Mouse (Mus musculus): ENCODE measurements around the gene LTO1. TPM values are rescaled to one million over a fixed set of nuclear protein-coding genes. Genes with fewer than 3 reads are reported as not detected.
A peak's percentile ranks its signal among the peaks of the same experiment; 100 is the strongest.

The LTO1 gene
- polyA plus RNA-seq, 1 experiment from 2014 or later: 22.6 TPM

- Histone ChIP-seq H3K9ac (ENCODE audit: low read length) (peak overlapping the region; percentile 95), H3K9me3 (ENCODE audit: control insufficient read depth, low read length) (no peaks in the 10 kb centered on the region), H3K36me3 (ENCODE audit: control insufficient read depth, insufficient read depth, low read length) (peaks cover 12% of the 10 kb centered on the region), H3K4me1 (ENCODE audit: control insufficient read depth, insufficient read depth, low read length) (peaks cover 20% of the 10 kb centered on the region), H3K27ac (replicated peaks; ENCODE audit: low read depth, low read length) (peak overlapping the region; percentile 84), H3K4me2 (ENCODE audit: low read depth, severe bottlenecking) (peak overlapping the region; percentile 84), H3K4me3 (ENCODE audit: low read depth, low read length) (peak overlapping the region; percentile 70), H3K27me3 (ENCODE audit: control insufficient read depth, insufficient read depth, low read length) (no peaks in the 10 kb centered on the region)
- DNase-seq (ENCODE audit: low spot score) (peak; percentile 57), ATAC-seq (ENCODE audit: insufficient number of reproducible peaks, low FRiP score, low TSS enrichment, low read depth) (no peak)
- 1% methylated on average over 32 of the region's 32 CpGs for WGBS
These were observed 23.9 kb downstream of the LTO1 start for GRCm38 (mm10) chr7:144938661-144939343.

GRCm38 (mm10) chr7:144939344-144940002 is 24.6 kb downstream of the LTO1 start, which contains the start of gene Ccnd1:
TSS of gene Ccnd1 (minus strand) at chr7:144939925.
- Histone ChIP-seq H3K4me2 (ENCODE audit: low read depth, severe bottlenecking) (peak within 1 kb of the TSS; percentile 84), H3K36me3 (ENCODE audit: control insufficient read depth, insufficient read depth, low read length) (peaks cover 12% of the 10 kb centered on the region), H3K9me3 (ENCODE audit: control insufficient read depth, low read length) (no peaks in the 10 kb centered on the region), H3K4me3 (ENCODE audit: low read depth, low read length) (peak within 1 kb of the TSS; percentile 70), H3K27ac (replicated peaks; ENCODE audit: low read depth, low read length) (peak within 1 kb of the TSS; percentile 84), H3K27me3 (ENCODE audit: control insufficient read depth, insufficient read depth, low read length) (no peaks in the 10 kb centered on the region), H3K4me1 (ENCODE audit: control insufficient read depth, insufficient read depth, low read length) (peaks cover 20% of the 10 kb centered on the region), H3K9ac (ENCODE audit: low read length) (peak within 1 kb of the TSS; percentile 95)
- DNase-seq (ENCODE audit: low spot score): peak; percentile 86
- peak; percentile 68; the same call in 1 of the 2 replicates for ATAC-seq (ENCODE audit: insufficient number of reproducible peaks, low FRiP score, low TSS enrichment, low read depth)
- WGBS: under 1% methylated on average over 39 of the region's 45 CpGs

GRCm38 (mm10) chr7:144940003-144940571 is 25.2 kb downstream of the LTO1 start:
- Histone ChIP-seq H3K9me3 (ENCODE audit: control insufficient read depth, low read length) (no peaks in the 10 kb centered on the region), H3K27me3 (ENCODE audit: control insufficient read depth, insufficient read depth, low read length) (no peaks in the 10 kb centered on the region), H3K9ac (ENCODE audit: low read length) (peak overlapping the region; percentile 28; the same call in 1 of the 2 replicates), H3K4me2 (ENCODE audit: low read depth, severe bottlenecking) (peak overlapping the region; percentile 84), H3K27ac (replicated peaks; ENCODE audit: low read depth, low read length) (peak overlapping the region; percentile 84), H3K36me3 (ENCODE audit: control insufficient read depth, insufficient read depth, low read length) (peaks cover 10% of the 10 kb centered on the region), H3K4me3 (ENCODE audit: low read depth, low read length) (peak overlapping the region; percentile 70), H3K4me1 (ENCODE audit: control insufficient read depth, insufficient read depth, low read length) (peaks cover 20% of the 10 kb centered on the region)
- DNase-seq (ENCODE audit: low spot score): no peak
- under 1% methylated on average over 21 of the region's 22 CpGs for whole genome bisulfite sequencing
- ATAC-seq (ENCODE audit: insufficient number of reproducible peaks, low FRiP score, low TSS enrichment, low read depth): peak; percentile 55; the same call in 1 of the 2 replicates

GRCm38 (mm10) chr7:144940585-144940984 is 25.7 kb downstream of the LTO1 start:
- H3K27ac ChIP-seq (replicated peaks; ENCODE audit: low read depth, low read length): peak overlapping the region; percentile 84
- peak overlapping the region; percentile 84 for H3K4me2 ChIP-seq (ENCODE audit: low read depth, severe bottlenecking)
- ATAC-seq (ENCODE audit: insufficient number of reproducible peaks, low FRiP score, low TSS enrichment, low read depth) (no peak), DNase-seq (ENCODE audit: low spot score) (no peak)
- H3K4me3 ChIP-seq (ENCODE audit: low read depth, low read length): peak overlapping the region; percentile 70
- peak overlapping the region; percentile 28; the same call in 1 of the 2 replicates for H3K9ac ChIP-seq (ENCODE audit: low read length)
- under 1% methylated on average over 11 of the region's 11 CpGs for WGBS
- no peaks in the 10 kb centered on the region for H3K27me3 ChIP-seq (ENCODE audit: control insufficient read depth, insufficient read depth, low read length)
- H3K36me3 ChIP-seq (ENCODE audit: control insufficient read depth, insufficient read depth, low read length): peaks cover 7% of the 10 kb centered on the region
- no peaks in the 10 kb centered on the region for H3K9me3 ChIP-seq (ENCODE audit: control insufficient read depth, low read length)
- peaks cover 20% of the 10 kb centered on the region for H3K4me1 ChIP-seq (ENCODE audit: control insufficient read depth, insufficient read depth, low read length)

GRCm38 (mm10) chr7:144941242-144941831 is 26.4 kb downstream of the LTO1 start:
- Histone ChIP-seq H3K4me2 (ENCODE audit: low read depth, severe bottlenecking) (peak overlapping the region; percentile 84), H3K36me3 (ENCODE audit: control insufficient read depth, insufficient read depth, low read length) (peaks cover 5% of the 10 kb centered on the region), H3K9me3 (ENCODE audit: control insufficient read depth, low read length) (no peaks in the 10 kb centered on the region), H3K4me1 (ENCODE audit: control insufficient read depth, insufficient read depth, low read length) (peaks cover 20% of the 10 kb centered on the region), H3K27ac (replicated peaks; ENCODE audit: low read depth, low read length) (peak overlapping the region; percentile 97), H3K27me3 (ENCODE audit: control insufficient read depth, insufficient read depth, low read length) (no peaks in the 10 kb centered on the region), H3K4me3 (ENCODE audit: low read depth, low read length) (peak overlapping the region; percentile 70), H3K9ac (ENCODE audit: low read length) (peak overlapping the region; percentile 76)
- DNase-seq (ENCODE audit: low spot score) (peak; percentile 96), ATAC-seq (ENCODE audit: insufficient number of reproducible peaks, low FRiP score, low TSS enrichment, low read depth) (peak; percentile 81)
- under 1% methylated on average over 39 of the region's 39 CpGs for WGBS

- peak overlapping the region; percentile 97 for H3K27ac ChIP-seq (replicated peaks; ENCODE audit: low read depth, low read length)
- H3K9me3 ChIP-seq (ENCODE audit: control insufficient read depth, low read length): no peaks in the 10 kb centered on the region
- H3K36me3 ChIP-seq (ENCODE audit: control insufficient read depth, insufficient read depth, low read length): no peaks in the 10 kb centered on the region
- no peaks in the 10 kb centered on the region for H3K27me3 ChIP-seq (ENCODE audit: control insufficient read depth, insufficient read depth, low read length)
- peaks cover 18% of the 10 kb centered on the region for H3K4me1 ChIP-seq (ENCODE audit: control insufficient read depth, insufficient read depth, low read length)
- peak overlapping the region; percentile 84 for H3K4me2 ChIP-seq (ENCODE audit: low read depth, severe bottlenecking)
- ATAC-seq (ENCODE audit: insufficient number of reproducible peaks, low FRiP score, low TSS enrichment, low read depth) (no peak), DNase-seq (ENCODE audit: low spot score) (peak; percentile 70)
- H3K4me3 ChIP-seq (ENCODE audit: low read depth, low read length): peak overlapping the region; percentile 70
- peak overlapping the region; percentile 63 for H3K9ac ChIP-seq (ENCODE audit: low read length)
- WGBS: 1% methylated on average over 35 of the region's 35 CpGs
These were observed 27.3 kb downstream of the LTO1 start for GRCm38 (mm10) chr7:144942071-144942743.

GRCm38 (mm10) chr7:144942744-144943135 is 27.8 kb downstream of the LTO1 start:
- Histone ChIP-seq H3K27ac (replicated peaks; ENCODE audit: low read depth, low read length) (peak overlapping the region; percentile 97), H3K4me3 (ENCODE audit: low read depth, low read length) (peak overlapping the region; percentile 70), H3K27me3 (ENCODE audit: control insufficient read depth, insufficient read depth, low read length) (no peaks in the 10 kb centered on the region), H3K4me2 (ENCODE audit: low read depth, severe bottlenecking) (peak overlapping the region; percentile 84), H3K36me3 (ENCODE audit: control insufficient read depth, insufficient read depth, low read length) (no peaks in the 10 kb centered on the region), H3K9me3 (ENCODE audit: control insufficient read depth, low read length) (no peaks in the 10 kb centered on the region), H3K4me1 (ENCODE audit: control insufficient read depth, insufficient read depth, low read length) (peaks cover 16% of the 10 kb centered on the region), H3K9ac (ENCODE audit: low read length) (peak overlapping the region; percentile 63)
- DNase-seq (ENCODE audit: low spot score): no peak
- ATAC-seq (ENCODE audit: insufficient number of reproducible peaks, low FRiP score, low TSS enrichment, low read depth): no peak
- WGBS: under 1% methylated on average over 20 of the region's 20 CpGs

All from limb, embryonic 11.5 days (tissue).